Mouse (Mus musculus): ENCODE data around the gene Tmprss3. TPM values are rescaled to one million over a fixed set of nuclear protein-coding genes. Genes with fewer than 3 reads are reported as not detected.

Tmprss3 gene
- polyA plus RNA-seq, 2 experiments = 0.13 to 0.39 TPM

DNA sequence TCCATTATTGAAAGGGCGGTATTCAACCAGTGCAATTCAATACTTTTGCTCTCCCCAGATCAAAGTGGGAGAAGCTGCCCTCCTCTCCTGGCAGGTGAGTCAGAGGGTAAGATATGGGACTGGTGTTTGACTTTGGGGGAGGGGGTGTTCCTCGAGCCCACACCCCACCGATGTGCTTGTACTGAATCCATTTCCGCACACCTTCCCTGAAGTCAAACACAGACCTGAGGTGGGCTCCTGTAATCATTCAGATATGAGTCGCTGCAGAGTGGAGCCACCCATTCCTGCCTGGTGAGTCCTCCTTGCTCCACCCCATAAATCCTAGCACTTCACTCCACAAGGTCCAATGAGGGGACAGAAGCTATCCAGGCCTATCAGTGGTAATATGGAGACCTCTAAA lies 29.0 kb downstream of the Tmprss3 start:
- no peak overlapping the region for H3K4me3 ChIP-seq (ENCODE audit: insufficient read depth in 1 of 2, low read depth in 2 of 2, low read length in 2 of 2)
- no peaks in the 10 kb centered on the region for H3K27me3 ChIP-seq (ENCODE audit: control insufficient read depth, insufficient read depth, low read length)
- no peak overlapping the region for H3K4me2 ChIP-seq (ENCODE audit: low read depth)
- TF ChIP-seq CTCF (IDR thresholded peaks at IDR 0.05; ENCODE audit: low read depth) (no peak), EP300 (IDR thresholded peaks at IDR 0.05; ENCODE audit: low read depth) (no peak)
- no peaks in the 10 kb centered on the region for H3K9me3 ChIP-seq (ENCODE audit: control insufficient read depth, low read length)
- no peak for ATAC-seq (ENCODE audit: insufficient read depth)
- H3K27ac ChIP-seq = no peak overlapping the region
- H3K36me3 ChIP-seq (replicated peaks; ENCODE audit: control insufficient read depth, insufficient read depth, low read depth) = no peaks in the 10 kb centered on the region
- H3K4me1 ChIP-seq (replicated peaks; ENCODE audit: control insufficient read depth in 2 of 2, insufficient read depth in 2 of 2, low read length in 1 of 2) = no peaks in the 10 kb centered on the region
- no peak overlapping the region for H3K9ac ChIP-seq (replicated peaks)
- DNase-seq (ENCODE audit: low read depth in 3 of 3, low spot score in 3 of 3) = no peak
- 65% methylated on average over 5 of the region's 5 CpGs for WGBS (ENCODE audit: insufficient replicate concordance)

DNA sequence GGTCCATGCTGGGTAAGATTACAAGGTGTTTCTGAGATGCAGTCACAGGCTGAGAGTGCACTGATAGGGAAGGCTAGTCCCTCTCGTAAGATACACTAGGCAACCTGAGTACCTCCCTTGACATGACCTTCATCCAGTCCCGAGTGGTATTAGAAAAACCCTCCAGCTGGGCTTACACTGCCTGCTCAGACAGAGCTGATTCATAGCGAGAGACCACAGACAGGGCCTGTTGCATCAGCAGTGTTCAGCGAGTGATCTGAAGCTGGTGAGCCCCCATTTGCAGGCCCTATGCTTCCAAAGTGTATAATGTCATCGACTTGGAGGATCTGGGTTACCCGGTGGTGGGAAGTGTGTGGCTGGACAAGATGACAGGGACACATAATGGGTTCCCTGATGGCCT lies 33.6 kb downstream of the Tmprss3 start, which contains the start of gene Tff1:
TSS of gene Tff1 (minus strand) at position 151 of the 400 bp plus-strand sequence.
- H3K4me1 ChIP-seq (replicated peaks; ENCODE audit: control insufficient read depth in 2 of 2, insufficient read depth in 2 of 2, low read length in 1 of 2) = no peaks in the 10 kb centered on the region
- H3K27me3 ChIP-seq (ENCODE audit: control insufficient read depth, insufficient read depth, low read length) = no peaks in the 10 kb centered on the region
- H3K4me3 ChIP-seq (ENCODE audit: insufficient read depth in 1 of 2, low read depth in 2 of 2, low read length in 2 of 2) = no peak within 1 kb of the TSS
- no peak within 1 kb of the TSS for H3K27ac ChIP-seq
- ATAC-seq (ENCODE audit: insufficient read depth) (no peak), DNase-seq (ENCODE audit: low read depth in 3 of 3, low spot score in 3 of 3) (no peak)
- H3K36me3 ChIP-seq (replicated peaks; ENCODE audit: control insufficient read depth, insufficient read depth, low read depth) = no peaks in the 10 kb centered on the region
- no peak for TF ChIP-seq CTCF (IDR thresholded peaks at IDR 0.05; ENCODE audit: low read depth)
- TF ChIP-seq EP300 (IDR thresholded peaks at IDR 0.05; ENCODE audit: low read depth) = no peak
- 64% methylated on average over 6 of the region's 6 CpGs for WGBS (ENCODE audit: insufficient replicate concordance)
- H3K9ac ChIP-seq (replicated peaks) = no peak within 1 kb of the TSS
- H3K9me3 ChIP-seq (ENCODE audit: control insufficient read depth, low read length) = no peaks in the 10 kb centered on the region
- H3K4me2 ChIP-seq (ENCODE audit: low read depth) = no peak within 1 kb of the TSS

DNA sequence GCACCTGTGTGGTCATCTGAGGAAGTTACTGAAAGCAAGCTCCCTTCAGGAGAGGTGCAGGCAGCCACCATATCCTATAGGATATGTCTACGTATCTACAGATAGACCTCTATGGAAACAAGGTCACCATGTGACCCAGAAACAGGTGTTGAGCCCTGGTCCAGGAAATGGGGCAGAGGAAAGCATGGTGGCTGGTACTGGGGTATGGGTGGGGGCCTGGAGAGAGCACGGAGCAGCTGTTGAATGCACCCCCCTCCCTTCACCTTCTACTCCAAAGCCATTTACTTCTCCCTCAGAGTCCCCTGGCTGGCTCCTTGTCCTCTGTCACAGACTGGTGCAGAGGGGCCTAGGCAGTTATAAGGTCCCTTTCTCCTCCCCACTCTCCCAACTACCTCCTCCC lies 35.0 kb downstream of the Tmprss3 start:
- H3K27ac ChIP-seq = no peak overlapping the region
- H3K9me3 ChIP-seq (ENCODE audit: control insufficient read depth, low read length) = no peaks in the 10 kb centered on the region
- no peak overlapping the region for H3K9ac ChIP-seq (replicated peaks)
- WGBS (ENCODE audit: insufficient replicate concordance) = 43% methylated on average over 2 of the region's 2 CpGs
- H3K4me2 ChIP-seq (ENCODE audit: low read depth) = no peak overlapping the region
- H3K4me1 ChIP-seq (replicated peaks; ENCODE audit: control insufficient read depth in 2 of 2, insufficient read depth in 2 of 2, low read length in 1 of 2) = no peaks in the 10 kb centered on the region
- no peaks in the 10 kb centered on the region for H3K27me3 ChIP-seq (ENCODE audit: control insufficient read depth, insufficient read depth, low read length)
- no peak for TF ChIP-seq CTCF (IDR thresholded peaks at IDR 0.05; ENCODE audit: low read depth)
- no peak for TF ChIP-seq EP300 (IDR thresholded peaks at IDR 0.05; ENCODE audit: low read depth)
- H3K36me3 ChIP-seq (replicated peaks; ENCODE audit: control insufficient read depth, insufficient read depth, low read depth) = no peaks in the 10 kb centered on the region
- no peak overlapping the region for H3K4me3 ChIP-seq (ENCODE audit: insufficient read depth in 1 of 2, low read depth in 2 of 2, low read length in 2 of 2)
- DNase-seq (ENCODE audit: low read depth in 3 of 3, low spot score in 3 of 3) (no peak), ATAC-seq (ENCODE audit: insufficient read depth) (no peak)

DNA sequence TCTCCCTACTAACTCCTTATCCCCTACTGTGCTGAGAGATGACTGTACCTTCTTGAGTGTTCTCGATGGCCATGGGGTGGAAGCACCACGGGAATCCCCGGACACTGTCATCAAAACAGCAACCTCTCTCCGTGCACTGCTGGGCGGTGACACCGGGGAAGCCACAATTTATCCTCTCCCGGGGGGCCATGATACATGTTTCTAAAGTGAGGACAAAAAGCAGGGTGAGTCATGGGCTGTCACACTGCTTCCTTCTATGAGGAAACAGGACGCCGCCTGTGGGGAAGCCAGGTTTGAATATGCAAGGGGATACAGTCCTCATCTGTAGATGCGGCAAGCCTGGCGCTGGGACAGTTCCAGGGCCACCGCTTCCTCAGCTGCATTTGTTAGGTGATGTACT lies 36.2 kb downstream of the Tmprss3 start:
- Histone ChIP-seq H3K27me3 (ENCODE audit: control insufficient read depth, insufficient read depth, low read length) (no peaks in the 10 kb centered on the region), H3K4me1 (replicated peaks; ENCODE audit: control insufficient read depth in 2 of 2, insufficient read depth in 2 of 2, low read length in 1 of 2) (no peaks in the 10 kb centered on the region), H3K27ac (no peak overlapping the region), H3K36me3 (replicated peaks; ENCODE audit: control insufficient read depth, insufficient read depth, low read depth) (no peaks in the 10 kb centered on the region), H3K9me3 (ENCODE audit: control insufficient read depth, low read length) (no peaks in the 10 kb centered on the region), H3K4me2 (ENCODE audit: low read depth) (no peak overlapping the region), H3K9ac (replicated peaks) (no peak overlapping the region), H3K4me3 (ENCODE audit: insufficient read depth in 1 of 2, low read depth in 2 of 2, low read length in 2 of 2) (no peak overlapping the region)
- TF ChIP-seq EP300 (IDR thresholded peaks at IDR 0.05; ENCODE audit: low read depth) (no peak), CTCF (IDR thresholded peaks at IDR 0.05; ENCODE audit: low read depth) (no peak)
- 46% methylated on average over 12 of the region's 12 CpGs for WGBS (ENCODE audit: insufficient replicate concordance)
- peak in 1 of 3 experiments; percentile 14 for DNase-seq (ENCODE audit: low read depth in 3 of 3, low spot score in 3 of 3)
- no peak for ATAC-seq (ENCODE audit: insufficient read depth)

DNA sequence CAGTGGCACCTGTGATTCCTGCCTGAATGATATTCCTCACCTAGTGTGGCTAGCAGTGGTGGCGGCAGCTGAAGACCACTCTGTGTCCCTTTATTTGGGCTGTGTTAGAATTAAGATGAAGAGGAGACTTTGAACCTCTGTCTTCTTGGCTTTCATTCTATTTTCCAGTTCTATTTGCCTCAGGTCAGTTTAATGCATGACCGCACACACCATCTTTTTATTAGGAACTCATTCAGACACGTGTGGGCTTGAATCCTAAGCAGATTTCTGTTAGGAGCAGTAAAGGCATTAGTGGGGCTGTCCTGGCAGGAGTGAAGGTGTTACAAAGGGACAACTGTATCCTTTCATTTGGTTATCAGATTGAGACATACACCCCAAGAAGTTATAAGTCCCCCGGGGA lies 38.5 kb downstream of the Tmprss3 start:
- no peak for TF ChIP-seq EP300 (IDR thresholded peaks at IDR 0.05; ENCODE audit: low read depth)
- TF ChIP-seq CTCF (IDR thresholded peaks at IDR 0.05; ENCODE audit: low read depth) = no peak
- H3K27me3 ChIP-seq (ENCODE audit: control insufficient read depth, insufficient read depth, low read length) = no peaks in the 10 kb centered on the region
- no peaks in the 10 kb centered on the region for H3K36me3 ChIP-seq (replicated peaks; ENCODE audit: control insufficient read depth, insufficient read depth, low read depth)
- H3K4me2 ChIP-seq (ENCODE audit: low read depth) = no peak overlapping the region
- ATAC-seq (ENCODE audit: insufficient read depth) (no peak), DNase-seq (ENCODE audit: low read depth in 3 of 3, low spot score in 3 of 3) (no peak)
- H3K4me1 ChIP-seq (replicated peaks; ENCODE audit: control insufficient read depth in 2 of 2, insufficient read depth in 2 of 2, low read length in 1 of 2) = no peaks in the 10 kb centered on the region
- H3K27ac ChIP-seq = no peak overlapping the region
- H3K4me3 ChIP-seq (ENCODE audit: insufficient read depth in 1 of 2, low read depth in 2 of 2, low read length in 2 of 2) = no peak overlapping the region
- 65% methylated on average over 4 of the region's 4 CpGs for WGBS (ENCODE audit: insufficient replicate concordance)
- H3K9me3 ChIP-seq (ENCODE audit: control insufficient read depth, low read length) = no peaks in the 10 kb centered on the region
- no peak overlapping the region for H3K9ac ChIP-seq (replicated peaks)
